Mouse (Mus musculus) limb, embryonic 13.5 days (tissue): ENCODE measurements around the gene Zfyve19. TPM values are rescaled to one million over a fixed set of nuclear protein-coding genes. Genes with fewer than 3 reads are reported as not detected.

Experiments used
- ATAC-seq: fragments of 200-750 bp; cut with Nextera tagmentation; 2 replicates; pipeline ENCODE4 v1.8.0; 2017; ENCODE audit warnings: low read depth, moderate number of reproducible peaks, moderate TSS enrichment; ENCODE audit not compliant: low FRiP score
- H3K27ac ChIP-seq: fragments of 300-500 bp; sonication (generic); 2 replicates; pipeline ENCODE4 v1.5.1; 2015; ENCODE audit warnings: inconsistent platforms, mild to moderate bottlenecking, moderate library complexity
- H3K27me3 ChIP-seq: fragments of 300-500 bp; sonication (generic); 2 replicates; pipeline ENCODE4 v1.6.1; 2015; ENCODE audit warnings: mild to moderate bottlenecking, inconsistent platforms
- H3K36me3 ChIP-seq: fragments of 300-500 bp; sonication (generic); 2 replicates; pipeline ENCODE4 v1.6.1; 2015; ENCODE audit warnings: inconsistent platforms, mild to moderate bottlenecking, moderate library complexity
- H3K4me1 ChIP-seq: fragments of 300-500 bp; sonication (generic); 2 replicates; pipeline ENCODE4 v1.6.1; 2015; ENCODE audit warnings: inconsistent platforms
- H3K4me2 ChIP-seq: fragments of 300-500 bp; sonication (generic); replicated peaks from 2 replicates; pipeline ENCODE4 v1.6.1; 2015; ENCODE audit warnings: inconsistent platforms, mild to moderate bottlenecking, moderate library complexity
- H3K4me3 ChIP-seq: fragments of 300-500 bp; sonication (generic); 2 replicates; pipeline ENCODE4 v1.5.1; 2015; ENCODE audit warnings: moderate library complexity, mild to moderate bottlenecking, inconsistent platforms
- H3K9ac ChIP-seq: fragments of 300-500 bp; sonication (generic); 2 replicates; pipeline ENCODE4 v1.6.1; 2015; ENCODE audit warnings: mild to moderate bottlenecking, inconsistent platforms
- H3K9me3 ChIP-seq: fragments of 300-500 bp; sonication (generic); 2 replicates; pipeline ENCODE4 v1.6.1; 2016; ENCODE audit warnings: inconsistent platforms
- WGBS: fragments of 180-500 bp; shearing (Covaris S2); methylation state at CpG from one replicate; pipeline ENCODE4 v1.1.7; 2015; 5-methylcytosine and 5-hydroxymethylcytosine counted together
- polyA plus RNA-seq: library from polyadenylated mRNA; unstranded; fragments of >200 nt; fragmentation: Nextera tagmentation; extraction: Ambion mirVana; gene quantifications from 2 replicates; pipeline ENCODE4 v1.2.1, GENCODE M21; 2015

Zfyve19 gene
- polyA plus RNA-seq = 58.3 and 61.1 TPM in 2 replicates

GRCm38 (mm10) chr2:119208344-119209175 is at the start of gene Zfyve19, which contains the start of gene Dnajc17:
Zfyve19 (plus strand) TSS chr2:119208617.
Dnajc17 (minus strand) TSS chr2:119208795.
- peak within 1 kb of the TSS; percentile 81 for H3K9ac ChIP-seq
- H3K36me3 ChIP-seq = peaks cover 33% of the 10 kb centered on the region
- no peaks in the 10 kb centered on the region for H3K27me3 ChIP-seq
- no peaks in the 10 kb centered on the region for H3K9me3 ChIP-seq
- H3K27ac ChIP-seq = peak within 1 kb of the TSS; percentile 91
- WGBS = under 1% methylated on average over 51 of the region's 51 CpGs
- peak; percentile 98 for ATAC-seq
- H3K4me3 ChIP-seq = peak within 1 kb of the TSS; percentile 76
- peak within 1 kb of the TSS; percentile 71 for H3K4me2 ChIP-seq
- peaks cover 19% of the 10 kb centered on the region for H3K4me1 ChIP-seq

DNA sequence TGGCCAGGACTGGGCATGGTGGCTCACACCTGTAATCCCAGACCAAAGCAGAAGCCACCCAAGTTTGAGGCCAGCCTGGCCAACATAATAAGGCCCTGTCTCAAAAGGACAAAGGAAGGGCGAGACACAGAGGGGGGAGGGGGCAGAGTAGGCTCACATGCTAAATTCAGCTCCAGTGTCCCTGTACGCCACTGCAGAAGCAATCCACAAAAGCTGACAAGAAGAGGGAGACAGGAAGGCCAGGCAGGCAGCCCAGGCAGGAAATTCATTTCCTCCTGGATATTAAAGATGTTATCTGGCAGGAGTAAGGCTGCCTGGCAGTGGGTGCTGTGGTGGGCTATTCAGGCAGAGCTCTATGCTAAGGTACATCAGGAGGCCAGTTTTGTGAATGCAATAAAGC is 47.2 kb upstream of the Zfyve19 start:
- 0 out of 2 replicates have a peak overlapping the region, but pooled peaks have one; percentile 5 for H3K9ac ChIP-seq
- 51% methylated on average over 2 of the region's 2 CpGs for WGBS
- peaks cover 11% of the 10 kb centered on the region for H3K27me3 ChIP-seq
- H3K4me1 ChIP-seq = peaks cover 2% of the 10 kb centered on the region
- H3K4me3 ChIP-seq = no peak overlapping the region
- no peak for ATAC-seq
- no peak overlapping the region for H3K4me2 ChIP-seq
- no peaks in the 10 kb centered on the region for H3K36me3 ChIP-seq
- H3K9me3 ChIP-seq = no peaks in the 10 kb centered on the region
- H3K27ac ChIP-seq = no peak overlapping the region

- no peak overlapping the region for H3K4me2 ChIP-seq
- no peak overlapping the region for H3K27ac ChIP-seq
- no peaks in the 10 kb centered on the region for H3K36me3 ChIP-seq
- H3K9ac ChIP-seq = no peak overlapping the region
- H3K9me3 ChIP-seq = no peaks in the 10 kb centered on the region
- H3K4me1 ChIP-seq = peaks cover 15% of the 10 kb centered on the region
- H3K27me3 ChIP-seq = peaks cover 30% of the 10 kb centered on the region
- ATAC-seq = no peak
- WGBS = 60% methylated on average over 3 of the region's 3 CpGs
- H3K4me3 ChIP-seq = no peak overlapping the region
These were observed 45.3 kb upstream of the Zfyve19 start for GRCm38 (mm10) chr2:119163135-119163534.

DNA sequence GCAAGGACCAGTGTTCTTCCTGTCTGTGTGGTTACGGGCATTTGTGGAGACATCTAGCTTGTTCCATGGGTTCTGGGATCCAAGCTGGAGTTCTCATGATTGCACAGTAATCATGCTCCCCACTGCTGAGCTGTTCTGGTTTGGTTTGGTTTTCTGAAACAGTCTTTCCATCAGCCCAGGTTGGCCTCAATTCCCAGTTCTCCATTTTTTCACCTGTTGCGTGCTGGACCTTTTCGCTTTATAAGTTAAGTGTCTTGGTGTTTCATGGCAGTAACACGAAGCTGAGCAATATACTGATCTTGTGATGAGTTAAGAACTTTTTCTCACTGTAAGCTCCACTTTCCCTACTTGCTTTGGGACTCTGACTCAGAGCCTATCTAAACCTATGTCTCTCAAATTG is 44.4 kb upstream of the Zfyve19 start:
- no peak overlapping the region for H3K27ac ChIP-seq
- H3K4me3 ChIP-seq = no peak overlapping the region
- peaks cover 35% of the 10 kb centered on the region for H3K27me3 ChIP-seq
- no peak for ATAC-seq
- no peaks in the 10 kb centered on the region for H3K36me3 ChIP-seq
- WGBS = 80% methylated on average over 4 of the region's 4 CpGs
- H3K9me3 ChIP-seq = no peaks in the 10 kb centered on the region
- H3K4me2 ChIP-seq = no peak overlapping the region
- H3K4me1 ChIP-seq = peaks cover 16% of the 10 kb centered on the region
- no peak overlapping the region for H3K9ac ChIP-seq

DNA sequence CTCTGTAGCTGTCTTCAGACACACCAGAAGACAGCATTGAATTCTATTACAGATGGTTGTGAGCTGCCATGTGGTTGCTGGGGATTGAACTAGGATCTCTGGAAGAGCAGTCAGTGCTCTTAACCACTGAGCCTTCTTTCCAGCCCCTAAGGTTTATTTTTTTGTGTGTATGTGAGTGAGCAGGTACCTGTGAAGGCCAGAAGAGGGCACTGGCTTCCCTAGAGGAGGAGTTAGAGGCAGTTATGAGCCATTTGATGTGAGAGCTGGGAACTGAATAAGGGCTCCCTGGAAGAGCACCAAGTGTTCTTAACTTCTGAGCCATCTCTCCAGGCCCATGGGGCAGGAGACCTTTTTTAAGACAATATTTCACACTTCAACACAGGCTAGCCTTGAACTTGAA is 43.0 kb upstream of the Zfyve19 start:
- H3K27me3 ChIP-seq = peaks cover 35% of the 10 kb centered on the region
- peaks cover 16% of the 10 kb centered on the region for H3K4me1 ChIP-seq
- no peak overlapping the region for H3K4me2 ChIP-seq
- H3K9me3 ChIP-seq = no peaks in the 10 kb centered on the region
- no peaks in the 10 kb centered on the region for H3K36me3 ChIP-seq
- H3K27ac ChIP-seq = no peak overlapping the region
- no peak overlapping the region for H3K9ac ChIP-seq
- no peak for ATAC-seq
- no peak overlapping the region for H3K4me3 ChIP-seq

- under 1% methylated on average over 60 of the region's 60 CpGs for WGBS
- Histone ChIP-seq H3K27ac (no peak within 1 kb of the TSS), H3K9ac (peak within 1 kb of the TSS; percentile 65), H3K36me3 (peaks cover 6% of the 10 kb centered on the region), H3K4me1 (peaks cover 16% of the 10 kb centered on the region), H3K4me3 (peak within 1 kb of the TSS; percentile 58), H3K27me3 (peaks cover 35% of the 10 kb centered on the region), H3K9me3 (no peaks in the 10 kb centered on the region), H3K4me2 (peak within 1 kb of the TSS; percentile 98)
- peak; percentile 57 for ATAC-seq
These were observed 41.2 kb upstream of the Zfyve19 start, which contains the start of gene Gchfr for GRCm38 (mm10) chr2:119166901-119167865. Gchfr (plus strand) TSS chr2:119167773.

GRCm38 (mm10) chr2:119167866-119168256 is 40.6 kb upstream of the Zfyve19 start:
- peak overlapping the region; percentile 58 for H3K4me3 ChIP-seq
- H3K9ac ChIP-seq = peak overlapping the region; percentile 65
- H3K4me1 ChIP-seq = peaks cover 21% of the 10 kb centered on the region
- H3K9me3 ChIP-seq = no peaks in the 10 kb centered on the region
- 2% methylated on average over 26 of the region's 26 CpGs for WGBS
- ATAC-seq = 0 out of 2 replicates have a peak, but pooled peaks have one; percentile 9
- H3K36me3 ChIP-seq = peaks cover 8% of the 10 kb centered on the region
- peak overlapping the region; percentile 98 for H3K4me2 ChIP-seq
- no peak overlapping the region for H3K27ac ChIP-seq
- H3K27me3 ChIP-seq = peaks cover 35% of the 10 kb centered on the region

DNA sequence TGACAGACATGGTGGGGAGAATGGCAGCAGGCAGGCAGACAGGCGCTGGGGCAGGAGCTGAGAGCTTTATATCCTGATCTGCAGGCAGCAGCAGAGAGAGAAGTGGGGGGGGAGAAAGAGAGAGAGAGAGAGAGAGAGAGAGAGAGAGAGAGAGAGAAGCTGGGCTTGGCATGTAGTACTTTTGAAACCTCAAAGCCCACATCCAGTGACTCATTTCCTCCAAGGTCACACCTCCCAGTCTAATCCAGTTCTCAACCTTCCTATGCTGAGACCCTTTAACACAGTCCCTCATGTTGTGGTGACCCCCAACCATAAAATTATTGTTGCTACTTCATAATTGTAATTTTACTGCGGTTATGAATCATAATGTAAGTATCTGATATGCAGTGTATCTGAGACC is 38.1 kb upstream of the Zfyve19 start:
- ATAC-seq = no peak

GRCm38 (mm10) chr2:119171574-119171973 is 36.8 kb upstream of the Zfyve19 start:
- Histone ChIP-seq H3K27ac (no peak overlapping the region), H3K4me2 (no peak overlapping the region)
- no peak for ATAC-seq

More for the DNA sequence above, 38.1 kb upstream of the Zfyve19 start:
- peaks cover 34% of the 10 kb centered on the region for H3K4me1 ChIP-seq
- H3K4me3 ChIP-seq = no peak overlapping the region
- H3K9me3 ChIP-seq = no peaks in the 10 kb centered on the region
- peaks cover 12% of the 10 kb centered on the region for H3K36me3 ChIP-seq
- no peak overlapping the region for H3K27ac ChIP-seq
- no peak overlapping the region for H3K9ac ChIP-seq
- 88% methylated on average over 2 of the region's 2 CpGs for WGBS
- no peak overlapping the region for H3K4me2 ChIP-seq
- H3K27me3 ChIP-seq = peaks cover 34% of the 10 kb centered on the region

DNA sequence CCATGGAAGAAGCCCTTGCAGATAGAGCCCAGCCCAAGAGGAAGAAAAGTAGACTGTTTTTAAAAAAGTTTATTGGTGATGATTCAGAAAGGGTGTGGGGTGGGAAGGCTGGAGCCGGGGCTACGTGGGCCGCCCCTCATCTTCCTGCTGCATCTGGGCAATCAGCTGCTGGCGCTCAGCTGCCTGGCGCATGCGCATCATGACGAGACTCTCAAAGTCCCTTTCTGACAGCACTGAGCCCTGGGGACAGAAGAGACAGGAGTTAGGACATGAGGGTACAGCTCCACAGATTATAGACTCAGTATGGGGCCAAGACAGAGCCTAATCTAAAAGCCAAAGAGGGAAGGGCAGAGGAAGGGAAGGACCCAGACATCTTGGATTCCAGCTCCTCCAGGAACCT is 36.0 kb upstream of the Zfyve19 start:
- Histone ChIP-seq H3K9ac (no peak overlapping the region; the same call in 1 of the 2 replicates), H3K4me2 (peak overlapping the region; percentile 25; the same call in 1 of the 2 replicates)
- 88% methylated on average over 7 of the region's 7 CpGs for WGBS

More at GRCm38 (mm10) chr2:119171574-119171973, 36.8 kb upstream of the Zfyve19 start:
- Histone ChIP-seq H3K4me1 (peaks cover 34% of the 10 kb centered on the region), H3K36me3 (peaks cover 13% of the 10 kb centered on the region), H3K4me3 (no peak overlapping the region), H3K27me3 (peaks cover 21% of the 10 kb centered on the region), H3K9me3 (no peaks in the 10 kb centered on the region), H3K9ac (no peak overlapping the region)
- 70% methylated on average over 8 of the region's 8 CpGs for WGBS

GRCm38 (mm10) chr2:119172862-119173576 is 35.4 kb upstream of the Zfyve19 start:
- peaks cover 7% of the 10 kb centered on the region; the same call in 1 of the 2 replicates for H3K27me3 ChIP-seq
- H3K4me3 ChIP-seq = no peak overlapping the region
- peaks cover 27% of the 10 kb centered on the region for H3K36me3 ChIP-seq
- peaks cover 21% of the 10 kb centered on the region for H3K4me1 ChIP-seq
- ATAC-seq = no peak
- H3K9me3 ChIP-seq = no peaks in the 10 kb centered on the region
- WGBS = 13% methylated on average over 13 of the region's 13 CpGs
- H3K9ac ChIP-seq = no peak overlapping the region; the same call in 1 of the 2 replicates
- H3K27ac ChIP-seq = no peak overlapping the region; the same call in 1 of the 2 replicates
- peak overlapping the region; percentile 25 for H3K4me2 ChIP-seq

More for the DNA sequence above, 36.0 kb upstream of the Zfyve19 start:
- Histone ChIP-seq H3K27ac (no peak overlapping the region), H3K4me3 (no peak overlapping the region), H3K36me3 (peaks cover 22% of the 10 kb centered on the region), H3K4me1 (peaks cover 26% of the 10 kb centered on the region), H3K9me3 (no peaks in the 10 kb centered on the region), H3K27me3 (peaks cover 13% of the 10 kb centered on the region; the same call in 1 of the 2 replicates)
- no peak for ATAC-seq
